Mouse (Mus musculus): Measurements from ENCODE around the gene Inafm1. TPM values are rescaled to one million over a fixed set of nuclear protein-coding genes. Genes with fewer than 3 reads are reported as not detected.

Gene Inafm1
- total RNA-seq, 1 experiment, result 2.1 TPM

- H3K36me3 ChIP-seq (ENCODE audit: control insufficient read depth, insufficient read depth, low read length, poor library complexity, severe bottlenecking), result no peaks in the 10 kb centered on the region
- H3K4me3 ChIP-seq (ENCODE audit: insufficient read depth in 1 of 2, low read depth in 1 of 2, low read length in 2 of 2, poor library complexity in 1 of 2, severe bottlenecking in 1 of 2), result no peak overlapping the region
- H3K9me3 ChIP-seq (ENCODE audit: control insufficient read depth, insufficient read depth, low read depth, low read length), result no peaks in the 10 kb centered on the region
- H3K9ac ChIP-seq (ENCODE audit: insufficient read depth, low read depth, low read length, poor library complexity, severe bottlenecking), result no peak overlapping the region
- H3K4me1 ChIP-seq (ENCODE audit: control insufficient read depth in 2 of 2, insufficient read depth in 2 of 2, low read length in 2 of 2, poor library complexity in 1 of 2), result 0 out of 4 replicates have a peak, but pooled peaks cover 0 to 1% of the 10 kb centered on the region in 2 experiments
- no peak overlapping the region for H3K27ac ChIP-seq (ENCODE audit: insufficient read depth, low read depth, low read length, poor library complexity, severe bottlenecking)
- DNase-seq (ENCODE audit: low read depth, low spot score), result no peak
- in situ Hi-C loops (cut with MboI; ENCODE audit: low sequenced_read_pairs in 2 of 2, unreplicated experiment in 2 of 2), result no loop called here
- TF ChIP-seq MAFK (IDR thresholded peaks at IDR 0.05; ENCODE audit: insufficient read depth, low read depth, low read length) (no peak), ZC3H11A (IDR thresholded peaks at IDR 0.05; ENCODE audit: borderline replicate concordance, low read depth, low read length) (no peak), ZNF384 (IDR thresholded peaks at IDR 0.05; ENCODE audit: low read depth, low read length) (no peak), HCFC1 (IDR thresholded peaks at IDR 0.05; ENCODE audit: borderline replicate concordance, insufficient read depth, low read length) (no peak), CHD2 (IDR thresholded peaks at IDR 0.05; ENCODE audit: low read depth, low read length) (no peak)
Measured at GRCm38 (mm10) chr7:16245958-16246357, 27.5 kb downstream of the Inafm1 start.

- H3K4me3 ChIP-seq (ENCODE audit: insufficient read depth in 1 of 2, low read depth in 1 of 2, low read length in 2 of 2, poor library complexity in 1 of 2, severe bottlenecking in 1 of 2), result no peak within 1 kb of the TSS
- no peak within 1 kb of the TSS for H3K27ac ChIP-seq (ENCODE audit: insufficient read depth, low read depth, low read length, poor library complexity, severe bottlenecking)
- no peak for DNase-seq (ENCODE audit: low read depth, low spot score)
- no peaks in the 10 kb centered on the region for H3K36me3 ChIP-seq (ENCODE audit: control insufficient read depth, insufficient read depth, low read length, poor library complexity, severe bottlenecking)
- 0 out of 4 replicates have a peak, but pooled peaks cover 0 to 1% of the 10 kb centered on the region in 2 experiments for H3K4me1 ChIP-seq (ENCODE audit: control insufficient read depth in 2 of 2, insufficient read depth in 2 of 2, low read length in 2 of 2, poor library complexity in 1 of 2)
- TF ChIP-seq ZNF384 (IDR thresholded peaks at IDR 0.05; ENCODE audit: low read depth, low read length), result no peak
- TF ChIP-seq ZC3H11A (IDR thresholded peaks at IDR 0.05; ENCODE audit: borderline replicate concordance, low read depth, low read length), result no peak
- TF ChIP-seq CHD2 (IDR thresholded peaks at IDR 0.05; ENCODE audit: low read depth, low read length), result no peak
- no peak for TF ChIP-seq HCFC1 (IDR thresholded peaks at IDR 0.05; ENCODE audit: borderline replicate concordance, insufficient read depth, low read length)
- TF ChIP-seq MAFK (IDR thresholded peaks at IDR 0.05; ENCODE audit: insufficient read depth, low read depth, low read length), result no peak
- in situ Hi-C loops (cut with MboI; ENCODE audit: low sequenced_read_pairs in 2 of 2, unreplicated experiment in 2 of 2), result no loop called here
- no peaks in the 10 kb centered on the region for H3K9me3 ChIP-seq (ENCODE audit: control insufficient read depth, insufficient read depth, low read depth, low read length)
- H3K9ac ChIP-seq (ENCODE audit: insufficient read depth, low read depth, low read length, poor library complexity, severe bottlenecking), result no peak within 1 kb of the TSS
Measured at GRCm38 (mm10) chr7:16244067-16244466, 29.4 kb downstream of the Inafm1 start, which contains the start of gene C5ar2. C5ar2 (minus strand) TSS chr7:16244154.

- H3K27ac ChIP-seq (ENCODE audit: insufficient read depth, low read depth, low read length, poor library complexity, severe bottlenecking), result no peak overlapping the region
- H3K9ac ChIP-seq (ENCODE audit: insufficient read depth, low read depth, low read length, poor library complexity, severe bottlenecking), result no peak overlapping the region
- H3K4me1 ChIP-seq (ENCODE audit: control insufficient read depth in 2 of 2, insufficient read depth in 2 of 2, low read length in 2 of 2, poor library complexity in 1 of 2), result peaks cover 1 to 2% of the 10 kb centered on the region in 2 experiments; a peak in 1 of 4 replicates
- no peaks in the 10 kb centered on the region for H3K36me3 ChIP-seq (ENCODE audit: control insufficient read depth, insufficient read depth, low read length, poor library complexity, severe bottlenecking)
- no peak overlapping the region for H3K4me3 ChIP-seq (ENCODE audit: insufficient read depth in 1 of 2, low read depth in 1 of 2, low read length in 2 of 2, poor library complexity in 1 of 2, severe bottlenecking in 1 of 2)
- TF ChIP-seq MAFK (IDR thresholded peaks at IDR 0.05; ENCODE audit: insufficient read depth, low read depth, low read length) (no peak), ZNF384 (IDR thresholded peaks at IDR 0.05; ENCODE audit: low read depth, low read length) (no peak), ZC3H11A (IDR thresholded peaks at IDR 0.05; ENCODE audit: borderline replicate concordance, low read depth, low read length) (no peak), HCFC1 (IDR thresholded peaks at IDR 0.05; ENCODE audit: borderline replicate concordance, insufficient read depth, low read length) (no peak), CHD2 (IDR thresholded peaks at IDR 0.05; ENCODE audit: low read depth, low read length) (no peak)
- DNase-seq (ENCODE audit: low read depth, low spot score), result no peak
- in situ Hi-C loops (cut with MboI; ENCODE audit: low sequenced_read_pairs in 2 of 2, unreplicated experiment in 2 of 2), result no loop called here
- no peaks in the 10 kb centered on the region for H3K9me3 ChIP-seq (ENCODE audit: control insufficient read depth, insufficient read depth, low read depth, low read length)
Measured at GRCm38 (mm10) chr7:16242198-16242597, 31.2 kb downstream of the Inafm1 start.

GRCm38 (mm10) chr7:16241787-16242186 is 31.6 kb downstream of the Inafm1 start:
- H3K9ac ChIP-seq (ENCODE audit: insufficient read depth, low read depth, low read length, poor library complexity, severe bottlenecking), result no peak overlapping the region
- in situ Hi-C loops (cut with MboI; ENCODE audit: low sequenced_read_pairs in 2 of 2, unreplicated experiment in 2 of 2), result no loop called here
- H3K27ac ChIP-seq (ENCODE audit: insufficient read depth, low read depth, low read length, poor library complexity, severe bottlenecking), result no peak overlapping the region
- no peaks in the 10 kb centered on the region for H3K36me3 ChIP-seq (ENCODE audit: control insufficient read depth, insufficient read depth, low read length, poor library complexity, severe bottlenecking)
- peak; percentile 47 for DNase-seq (ENCODE audit: low read depth, low spot score)
- peaks cover 1 to 2% of the 10 kb centered on the region in 2 experiments; a peak in 1 of 4 replicates for H3K4me1 ChIP-seq (ENCODE audit: control insufficient read depth in 2 of 2, insufficient read depth in 2 of 2, low read length in 2 of 2, poor library complexity in 1 of 2)
- no peaks in the 10 kb centered on the region for H3K9me3 ChIP-seq (ENCODE audit: control insufficient read depth, insufficient read depth, low read depth, low read length)
- no peak overlapping the region for H3K4me3 ChIP-seq (ENCODE audit: insufficient read depth in 1 of 2, low read depth in 1 of 2, low read length in 2 of 2, poor library complexity in 1 of 2, severe bottlenecking in 1 of 2)
- TF ChIP-seq ZC3H11A (IDR thresholded peaks at IDR 0.05; ENCODE audit: borderline replicate concordance, low read depth, low read length) (no peak), ZNF384 (IDR thresholded peaks at IDR 0.05; ENCODE audit: low read depth, low read length) (no peak), HCFC1 (IDR thresholded peaks at IDR 0.05; ENCODE audit: borderline replicate concordance, insufficient read depth, low read length) (no peak), MAFK (IDR thresholded peaks at IDR 0.05; ENCODE audit: insufficient read depth, low read depth, low read length) (no peak), CHD2 (IDR thresholded peaks at IDR 0.05; ENCODE audit: low read depth, low read length) (no peak)

GRCm38 (mm10) chr7:16240978-16241303 is 32.5 kb downstream of the Inafm1 start:
- Histone ChIP-seq H3K4me1 (ENCODE audit: control insufficient read depth in 2 of 2, insufficient read depth in 2 of 2, low read length in 2 of 2, poor library complexity in 1 of 2) (peaks cover 1 to 2% of the 10 kb centered on the region in 2 experiments; a peak in 1 of 4 replicates), H3K9ac (ENCODE audit: insufficient read depth, low read depth, low read length, poor library complexity, severe bottlenecking) (no peak overlapping the region), H3K9me3 (ENCODE audit: control insufficient read depth, insufficient read depth, low read depth, low read length) (no peaks in the 10 kb centered on the region), H3K4me3 (ENCODE audit: insufficient read depth in 1 of 2, low read depth in 1 of 2, low read length in 2 of 2, poor library complexity in 1 of 2, severe bottlenecking in 1 of 2) (no peak overlapping the region), H3K27ac (ENCODE audit: insufficient read depth, low read depth, low read length, poor library complexity, severe bottlenecking) (no peak overlapping the region), H3K36me3 (ENCODE audit: control insufficient read depth, insufficient read depth, low read length, poor library complexity, severe bottlenecking) (no peaks in the 10 kb centered on the region)
- TF ChIP-seq MAFK (IDR thresholded peaks at IDR 0.05; ENCODE audit: insufficient read depth, low read depth, low read length), result no peak
- in situ Hi-C loops (cut with MboI; ENCODE audit: low sequenced_read_pairs in 2 of 2, unreplicated experiment in 2 of 2), result no loop called here
- DNase-seq (ENCODE audit: low read depth, low spot score), result no peak
